Mouse (Mus musculus) neural tube, postnatal 0 days (tissue): ENCODE data around the gene Cc2d1b. TPM values are rescaled to one million over a fixed set of nuclear protein-coding genes. Genes with fewer than 3 reads are reported as not detected.

Experiments used
- polyA plus RNA-seq: library from polyadenylated mRNA; unstranded; fragments of >200 nt; fragmentation: Nextera tagmentation; extraction: Ambion mirVana; gene quantifications from 2 replicates; pipeline ENCODE4 v1.2.1, GENCODE M21; 2015

Cc2d1b gene
- polyA plus RNA-seq, result 13.5 and 15.7 TPM in 2 replicates

GRCm38 (mm10) chr4:108619587-108620341 lies at the start of gene Cc2d1b:
Gene Cc2d1b (plus strand): TSS chr4:108619940.

GRCm38 (mm10) chr4:108578840-108579742 lies 40.6 kb upstream of the Cc2d1b start, which contains the start of the genes Prpf38a and Orc1:
Gene Prpf38a (minus strand): TSS chr4:108579336.
Gene Orc1 (plus strand): TSS chr4:108579423.

Other genes starting within 250 kb of the Cc2d1b start
- gene Shisal2a, start 236.6 kb upstream of the Cc2d1b start, polyA plus RNA-seq, result 7.6 and 8.8 TPM in 2 replicates
- 43.0 and 48.8 TPM in 2 replicates for gene Gpx7, start 213.0 kb upstream of the Cc2d1b start, polyA plus RNA-seq
- gene Tut4, start 160.5 kb upstream of the Cc2d1b start, polyA plus RNA-seq, result 46.2 and 47.7 TPM in 2 replicates
- gene Prpf38a, start 40.6 kb upstream of the Cc2d1b start, polyA plus RNA-seq, result 58.9 and 62.0 TPM in 2 replicates
- gene Orc1, start 40.5 kb upstream of the Cc2d1b start, polyA plus RNA-seq, result 1.3 and 1.4 TPM in 2 replicates
- 3.3 and 4.0 TPM in 2 replicates for gene 3110021N24Rik, start 99.7 kb downstream of the Cc2d1b start, polyA plus RNA-seq
- 9.6 and 10.5 TPM in 2 replicates for gene Zfyve9, start 160.9 kb downstream of the Cc2d1b start, polyA plus RNA-seq
- 120 and 122 TPM in 2 replicates for gene Btf3l4, start 213.7 kb downstream of the Cc2d1b start, polyA plus RNA-seq
- gene Txndc12, start 214.7 kb downstream of the Cc2d1b start, polyA plus RNA-seq, result 72.6 and 77.5 TPM in 2 replicates
- 24.4 and 27.1 TPM in 2 replicates for gene Kti12, start 227.8 kb downstream of the Cc2d1b start, polyA plus RNA-seq
- gene A730015C16Rik, start 228.7 kb downstream of the Cc2d1b start, polyA plus RNA-seq, result 0.81 and 0.98 TPM in 2 replicates